Mouse (Mus musculus): ENCODE results near the gene Abhd5. TPM values are rescaled to one million over a fixed set of nuclear protein-coding genes. Genes with fewer than 3 reads are reported as not detected.

Abhd5 gene
- polyA plus RNA-seq, 1 experiment from 2014 or later = 28.1 TPM

DNA sequence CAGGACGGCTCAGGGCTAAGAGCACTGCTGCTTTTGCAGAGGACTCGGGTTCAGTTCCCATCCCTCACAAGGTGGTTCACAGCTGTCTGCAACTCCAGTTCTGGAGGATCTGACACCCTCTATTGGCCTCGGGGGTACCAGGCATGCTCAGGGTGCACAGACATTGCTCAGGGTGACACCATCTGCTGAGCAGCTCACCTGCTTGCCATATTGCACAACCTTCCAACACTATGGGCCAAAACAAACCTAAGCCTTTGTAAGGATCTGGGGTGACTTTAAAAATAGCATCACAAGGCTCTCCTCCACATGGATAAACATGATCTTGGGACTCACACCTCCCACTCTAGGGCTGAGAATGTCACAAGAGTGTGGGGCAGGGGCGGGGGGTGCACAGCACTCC is 30.8 kb upstream of the Abhd5 start:
- H3K36me3 ChIP-seq = no peaks in the 10 kb centered on the region
- H3K9ac ChIP-seq = no peak overlapping the region
- no peaks in the 10 kb centered on the region for H3K27me3 ChIP-seq
- H3K9me3 ChIP-seq = no peaks in the 10 kb centered on the region
- H3K27ac ChIP-seq = no peak overlapping the region
- H3K4me1 ChIP-seq = no peaks in the 10 kb centered on the region
- 82% methylated on average over 4 of the region's 4 CpGs for WGBS
- ATAC-seq (ENCODE audit: insufficient number of reproducible peaks, insufficient read depth, low FRiP score, low TSS enrichment) = no peak
- no peak overlapping the region for H3K4me2 ChIP-seq (replicated peaks)
- no peak overlapping the region for H3K4me3 ChIP-seq

DNA sequence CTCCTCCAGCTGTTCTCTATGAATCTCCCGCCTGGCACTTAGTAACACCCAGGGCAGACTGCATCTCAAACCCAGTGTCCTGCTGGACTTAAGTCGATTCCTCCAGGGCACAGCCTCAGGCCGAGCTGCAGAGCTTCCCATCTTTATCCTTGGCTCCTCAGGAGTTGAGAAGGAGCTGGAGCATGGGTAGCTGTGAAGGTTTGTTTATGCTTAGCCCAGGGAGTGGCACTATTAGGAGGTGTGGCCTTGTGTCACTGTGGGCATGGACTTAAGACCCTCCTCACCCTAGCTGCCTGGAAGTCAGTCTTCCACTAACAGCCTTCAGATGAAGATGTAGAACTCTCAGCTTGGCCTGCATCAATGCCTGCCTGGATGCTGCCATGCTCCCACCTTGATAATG is 29.1 kb upstream of the Abhd5 start:
- Histone ChIP-seq H3K9ac (no peak overlapping the region), H3K9me3 (no peaks in the 10 kb centered on the region), H3K36me3 (no peaks in the 10 kb centered on the region), H3K4me2 (replicated peaks) (no peak overlapping the region), H3K4me1 (no peaks in the 10 kb centered on the region), H3K27ac (no peak overlapping the region), H3K4me3 (no peak overlapping the region), H3K27me3 (no peaks in the 10 kb centered on the region)
- WGBS = 65% methylated on average over 3 of the region's 3 CpGs
- ATAC-seq (ENCODE audit: insufficient number of reproducible peaks, insufficient read depth, low FRiP score, low TSS enrichment) = no peak

DNA sequence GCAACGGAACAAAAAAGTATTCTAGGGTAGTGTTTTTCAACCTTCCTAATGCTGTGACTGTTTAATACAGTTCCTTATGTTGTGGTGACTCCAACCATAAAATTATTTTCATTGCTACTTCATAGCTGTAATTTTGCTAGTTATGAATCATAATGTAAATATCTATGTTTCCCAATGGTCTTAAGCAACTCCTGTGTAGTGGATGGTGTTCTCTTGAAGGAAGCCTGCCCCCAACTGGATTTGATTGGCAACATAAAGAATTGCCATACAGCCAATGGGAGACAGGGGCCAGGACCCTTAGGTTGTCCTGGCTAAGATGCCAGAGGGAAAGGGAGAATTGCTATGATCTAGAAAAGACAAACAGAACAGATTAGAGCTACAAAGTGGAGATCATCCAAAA is 25.4 kb upstream of the Abhd5 start:
- no peak for ATAC-seq (ENCODE audit: insufficient number of reproducible peaks, insufficient read depth, low FRiP score, low TSS enrichment)

DNA sequence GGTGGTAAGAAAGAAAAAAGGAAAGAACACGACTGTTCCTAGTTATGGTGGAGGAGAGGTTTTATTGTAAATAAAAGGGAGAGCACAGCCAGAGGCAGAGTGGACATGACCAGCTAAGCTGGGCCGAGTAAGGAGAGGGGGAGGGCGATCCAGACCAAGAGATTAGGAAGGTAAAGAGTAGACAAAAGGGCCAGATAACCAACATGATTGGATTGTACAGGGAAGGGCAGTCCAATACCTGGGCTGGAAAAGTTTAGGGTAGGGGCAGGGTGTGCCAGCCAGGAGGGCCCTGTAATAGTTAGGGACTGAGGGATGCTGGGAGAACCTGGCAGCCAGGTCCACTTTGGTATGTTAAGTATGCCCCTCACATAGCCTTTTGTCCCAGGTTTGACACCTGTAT is 23.2 kb upstream of the Abhd5 start:
- no peak for ATAC-seq (ENCODE audit: insufficient number of reproducible peaks, insufficient read depth, low FRiP score, low TSS enrichment)
- no peaks in the 10 kb centered on the region for H3K4me1 ChIP-seq
- 72% methylated on average over 3 of the region's 3 CpGs for WGBS
- no peaks in the 10 kb centered on the region for H3K27me3 ChIP-seq
- no peak overlapping the region for H3K4me2 ChIP-seq (replicated peaks)
- H3K9me3 ChIP-seq = no peaks in the 10 kb centered on the region
- no peak overlapping the region for H3K27ac ChIP-seq
- H3K9ac ChIP-seq = no peak overlapping the region
- no peak overlapping the region for H3K4me3 ChIP-seq
- no peaks in the 10 kb centered on the region for H3K36me3 ChIP-seq

More for the DNA sequence above, 25.4 kb upstream of the Abhd5 start:
- Histone ChIP-seq H3K36me3 (no peaks in the 10 kb centered on the region), H3K4me1 (no peaks in the 10 kb centered on the region), H3K9ac (no peak overlapping the region), H3K27ac (no peak overlapping the region), H3K4me2 (replicated peaks) (no peak overlapping the region), H3K4me3 (no peak overlapping the region), H3K9me3 (no peaks in the 10 kb centered on the region), H3K27me3 (no peaks in the 10 kb centered on the region)
- 96% methylated on average over 1 of the region's 1 CpGs for WGBS

DNA sequence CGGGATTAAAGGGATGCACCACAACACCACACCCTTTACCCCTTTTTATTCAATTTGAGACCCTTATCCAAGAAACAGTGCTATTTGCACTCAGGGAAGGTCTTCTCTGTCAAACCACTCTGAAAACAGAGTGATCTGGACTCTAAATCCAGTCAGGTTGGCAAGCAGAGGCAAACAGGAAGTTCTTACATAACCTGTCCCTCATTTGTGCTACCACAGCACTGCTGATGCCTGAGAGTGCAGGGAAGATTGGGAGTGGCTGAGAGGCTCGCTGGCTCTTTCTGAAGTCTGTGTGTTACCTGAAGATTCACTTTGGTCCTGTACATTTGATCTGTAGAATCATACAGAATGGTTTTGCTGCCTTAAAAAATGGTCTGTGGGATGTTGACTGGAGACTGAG is 14.7 kb upstream of the Abhd5 start:
- no peak for ATAC-seq (ENCODE audit: insufficient number of reproducible peaks, insufficient read depth, low FRiP score, low TSS enrichment)
- Histone ChIP-seq H3K27ac (no peak overlapping the region), H3K9ac (no peak overlapping the region), H3K4me1 (no peaks in the 10 kb centered on the region), H3K9me3 (no peaks in the 10 kb centered on the region), H3K27me3 (no peaks in the 10 kb centered on the region), H3K4me2 (replicated peaks) (no peak overlapping the region), H3K36me3 (no peaks in the 10 kb centered on the region), H3K4me3 (no peak overlapping the region)
- 70% methylated on average over 2 of the region's 2 CpGs for WGBS

DNA sequence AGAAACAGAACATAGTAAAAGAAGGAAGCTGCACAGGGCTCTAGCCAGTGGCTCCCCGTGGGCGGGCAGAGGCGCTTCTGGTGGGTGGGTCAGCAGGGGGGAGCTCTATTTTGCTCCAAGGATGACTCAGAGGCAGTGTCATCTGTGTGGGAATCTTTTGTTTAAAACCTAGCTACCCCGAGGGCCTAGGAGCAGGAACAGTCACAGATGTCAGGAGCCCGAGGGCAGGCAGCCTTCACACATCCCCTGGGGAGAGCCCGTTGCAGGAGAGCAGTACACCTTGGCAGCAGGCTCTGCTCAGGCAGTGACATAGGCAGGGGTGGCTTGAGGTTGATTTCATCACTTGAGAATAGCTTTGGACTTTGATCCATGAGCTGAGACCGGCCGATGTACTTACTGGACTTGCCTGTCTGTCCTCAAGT is 13.9 kb upstream of the Abhd5 start:
- Histone ChIP-seq H3K4me1 (no peaks in the 10 kb centered on the region), H3K27me3 (no peaks in the 10 kb centered on the region), H3K4me3 (no peak overlapping the region), H3K36me3 (no peaks in the 10 kb centered on the region), H3K27ac (no peak overlapping the region), H3K9me3 (no peaks in the 10 kb centered on the region), H3K4me2 (replicated peaks) (no peak overlapping the region), H3K9ac (no peak overlapping the region)
- ATAC-seq (ENCODE audit: insufficient number of reproducible peaks, insufficient read depth, low FRiP score, low TSS enrichment) = no peak
- WGBS = 36% methylated on average over 8 of the region's 8 CpGs

DNA sequence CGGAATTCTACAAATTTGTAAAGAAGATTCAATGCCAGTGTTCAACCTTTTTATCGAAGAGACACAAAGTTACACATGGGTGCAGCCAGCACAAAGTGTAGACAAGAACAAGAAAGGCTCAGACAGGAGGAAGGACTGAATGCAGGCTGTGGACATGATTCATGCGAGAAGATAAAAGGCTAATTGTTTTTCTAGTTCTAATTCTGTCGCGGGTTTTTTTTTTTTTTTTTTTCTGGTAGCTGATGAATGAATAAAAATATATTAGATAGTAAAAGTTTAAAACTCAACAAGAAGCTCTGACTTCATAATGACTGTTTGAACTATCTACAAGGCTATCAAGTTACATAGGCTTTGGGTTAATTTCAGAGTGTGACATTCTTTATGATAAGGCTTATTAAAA is 11.4 kb upstream of the Abhd5 start:
- no peaks in the 10 kb centered on the region for H3K4me1 ChIP-seq
- H3K36me3 ChIP-seq = no peaks in the 10 kb centered on the region
- no peak overlapping the region for H3K27ac ChIP-seq
- H3K4me2 ChIP-seq (replicated peaks) = no peak overlapping the region
- H3K9ac ChIP-seq = no peak overlapping the region
- no peak for ATAC-seq (ENCODE audit: insufficient number of reproducible peaks, insufficient read depth, low FRiP score, low TSS enrichment)
- H3K9me3 ChIP-seq = no peaks in the 10 kb centered on the region
- H3K27me3 ChIP-seq = no peaks in the 10 kb centered on the region
- no peak overlapping the region for H3K4me3 ChIP-seq
- 74% methylated on average over 5 of the region's 5 CpGs for WGBS

DNA sequence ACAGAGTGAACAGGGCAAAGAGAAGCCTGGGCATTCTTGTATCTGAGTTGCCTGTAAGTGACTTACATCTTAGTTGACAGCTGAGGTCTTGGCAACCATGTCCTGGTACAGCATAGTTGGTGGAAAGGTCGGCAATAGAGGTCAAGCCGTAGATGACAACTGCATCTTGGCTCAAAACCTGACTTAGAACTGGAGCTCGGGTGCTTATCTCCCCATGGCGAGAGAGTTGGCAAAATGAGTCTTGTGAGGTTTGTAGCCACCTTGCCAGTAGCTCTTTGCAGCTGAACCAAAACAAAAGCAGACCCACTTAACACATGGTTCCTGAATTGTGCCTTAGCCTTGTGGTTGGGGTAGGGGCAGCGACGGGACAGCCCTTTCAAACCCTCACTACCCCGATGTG is 8.0 kb upstream of the Abhd5 start:
- H3K4me2 ChIP-seq (replicated peaks) = no peak overlapping the region
- H3K36me3 ChIP-seq = no peaks in the 10 kb centered on the region
- H3K9me3 ChIP-seq = no peaks in the 10 kb centered on the region
- ATAC-seq (ENCODE audit: insufficient number of reproducible peaks, insufficient read depth, low FRiP score, low TSS enrichment) = no peak
- H3K4me3 ChIP-seq = no peak overlapping the region
- H3K9ac ChIP-seq = no peak overlapping the region
- H3K27ac ChIP-seq = no peak overlapping the region
- no peaks in the 10 kb centered on the region for H3K27me3 ChIP-seq
- 86% methylated on average over 7 of the region's 7 CpGs for WGBS
- H3K4me1 ChIP-seq = no peaks in the 10 kb centered on the region

DNA sequence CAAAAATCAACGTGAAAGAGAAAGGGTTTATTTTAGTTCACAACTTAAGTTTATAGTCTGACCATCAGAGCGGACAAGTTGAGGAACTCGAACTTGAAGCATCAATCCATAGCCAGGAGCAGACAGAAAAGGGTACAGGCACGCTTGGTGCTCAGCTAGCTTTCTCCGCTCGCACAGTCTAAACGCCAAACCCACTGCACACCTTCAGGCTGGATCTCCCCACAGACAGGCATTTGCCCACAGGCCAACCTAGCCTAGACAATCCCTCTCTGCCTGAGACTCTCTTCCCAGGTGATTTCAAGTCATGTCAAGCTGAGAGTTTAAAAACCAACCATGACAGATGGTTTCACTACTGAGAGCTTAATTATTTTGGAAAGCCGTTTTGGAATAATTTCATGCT is 6.8 kb upstream of the Abhd5 start:
- H3K4me2 ChIP-seq (replicated peaks) = no peak overlapping the region
- H3K4me3 ChIP-seq = no peak overlapping the region
- 83% methylated on average over 8 of the region's 8 CpGs for WGBS
- no peaks in the 10 kb centered on the region for H3K27me3 ChIP-seq
- no peaks in the 10 kb centered on the region for H3K9me3 ChIP-seq
- no peaks in the 10 kb centered on the region for H3K4me1 ChIP-seq
- no peak overlapping the region for H3K27ac ChIP-seq
- no peaks in the 10 kb centered on the region for H3K36me3 ChIP-seq
- no peak overlapping the region for H3K9ac ChIP-seq
- no peak for ATAC-seq (ENCODE audit: insufficient number of reproducible peaks, insufficient read depth, low FRiP score, low TSS enrichment)

DNA sequence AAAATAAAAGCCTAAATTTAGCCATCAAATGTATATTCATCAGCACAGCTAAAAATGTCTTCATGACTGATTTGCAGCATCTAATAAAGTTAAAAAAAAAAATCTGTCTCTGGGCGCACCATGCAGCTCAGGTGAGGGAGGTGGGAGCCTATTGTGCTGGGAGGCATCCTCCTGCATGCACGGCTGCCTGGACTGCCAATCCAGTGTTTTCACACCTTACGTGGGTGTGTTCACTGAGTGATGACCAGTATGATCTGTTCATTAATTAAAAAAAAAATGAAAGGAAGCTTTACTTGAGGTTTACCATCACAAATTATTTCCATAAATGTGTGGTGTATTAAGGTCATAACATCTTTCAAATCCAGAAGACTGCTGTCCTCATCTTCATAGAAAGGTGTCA is 6.1 kb upstream of the Abhd5 start:
- no peak overlapping the region for H3K27ac ChIP-seq

DNA sequence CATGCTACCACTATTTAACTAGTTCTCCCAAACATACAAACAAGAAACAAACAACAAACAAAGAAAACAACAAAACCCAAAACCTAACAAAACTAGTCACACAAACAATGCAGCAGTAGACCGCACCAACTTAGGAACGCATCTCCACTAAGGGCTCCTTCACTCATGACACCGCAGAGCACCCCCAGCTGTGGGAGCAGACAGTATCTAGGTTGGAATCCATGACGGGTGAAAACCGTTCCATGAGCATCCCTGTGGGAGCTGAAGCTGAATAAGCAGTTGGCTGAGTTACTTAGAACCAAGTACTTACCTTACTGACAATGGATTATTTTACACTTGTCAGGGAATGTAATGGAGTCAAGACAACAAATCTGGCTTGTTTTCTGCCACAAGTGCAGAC is 5.3 kb upstream of the Abhd5 start:
- Histone ChIP-seq H3K9me3 (no peaks in the 10 kb centered on the region), H3K9ac (no peak overlapping the region), H3K27me3 (no peaks in the 10 kb centered on the region), H3K4me1 (no peaks in the 10 kb centered on the region), H3K4me2 (replicated peaks) (no peak overlapping the region), H3K27ac (no peak overlapping the region), H3K4me3 (no peak overlapping the region), H3K36me3 (no peaks in the 10 kb centered on the region)
- no peak for ATAC-seq (ENCODE audit: insufficient number of reproducible peaks, insufficient read depth, low FRiP score, low TSS enrichment)
- WGBS = 80% methylated on average over 5 of the region's 5 CpGs

More for the DNA sequence above, 6.1 kb upstream of the Abhd5 start:
- WGBS = 75% methylated on average over 3 of the region's 3 CpGs
- ATAC-seq (ENCODE audit: insufficient number of reproducible peaks, insufficient read depth, low FRiP score, low TSS enrichment) = no peak
- Histone ChIP-seq H3K36me3 (no peaks in the 10 kb centered on the region), H3K27me3 (no peaks in the 10 kb centered on the region), H3K4me1 (no peaks in the 10 kb centered on the region), H3K9me3 (no peaks in the 10 kb centered on the region), H3K4me3 (no peak overlapping the region), H3K4me2 (replicated peaks) (no peak overlapping the region), H3K9ac (no peak overlapping the region)

DNA sequence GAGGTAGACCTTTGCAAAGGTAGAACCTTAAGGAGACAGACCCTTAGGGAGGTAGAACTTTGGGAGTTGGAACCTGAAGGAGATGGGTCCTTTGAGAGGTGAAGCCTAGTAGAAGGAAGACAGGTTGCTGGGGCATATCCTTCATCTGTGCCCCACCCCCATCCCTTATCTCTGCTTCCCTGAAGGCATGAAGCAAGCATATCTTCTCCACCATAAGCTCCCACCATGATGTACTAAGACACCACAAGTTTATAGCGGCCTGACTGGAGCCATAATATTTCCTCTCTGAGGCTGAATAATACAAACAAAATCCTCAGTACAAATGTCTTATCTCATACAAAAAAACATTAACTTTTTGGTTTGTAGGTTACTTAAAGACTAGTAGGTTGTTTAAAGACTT is 3.5 kb upstream of the Abhd5 start:
- Histone ChIP-seq H3K4me1 (no peaks in the 10 kb centered on the region), H3K9ac (no peak overlapping the region), H3K4me3 (no peak overlapping the region), H3K9me3 (no peaks in the 10 kb centered on the region), H3K4me2 (replicated peaks) (no peak overlapping the region), H3K36me3 (no peaks in the 10 kb centered on the region), H3K27ac (no peak overlapping the region), H3K27me3 (no peaks in the 10 kb centered on the region)
- no peak for ATAC-seq (ENCODE audit: insufficient number of reproducible peaks, insufficient read depth, low FRiP score, low TSS enrichment)
- WGBS = 87% methylated on average over 1 of the region's 1 CpGs

DNA sequence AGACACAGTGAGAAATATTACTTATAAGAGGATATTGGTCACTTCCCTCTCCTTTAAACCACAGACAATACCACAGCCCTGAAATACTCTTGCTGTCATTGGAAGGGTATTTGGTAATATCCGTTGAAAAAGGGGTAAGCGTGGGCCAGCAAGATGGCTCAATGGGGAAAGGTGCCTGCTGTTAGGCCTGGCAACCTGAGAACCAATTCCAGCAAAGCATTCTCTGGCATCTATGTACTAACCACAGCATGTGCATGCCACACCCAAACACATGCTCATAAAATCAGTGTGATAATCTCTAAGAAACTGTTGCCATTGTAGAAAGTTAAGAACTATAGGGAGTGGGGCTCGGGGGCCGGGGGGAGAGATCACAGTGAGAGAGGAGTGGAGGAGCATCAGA is 2.1 kb upstream of the Abhd5 start:
- H3K9me3 ChIP-seq = no peaks in the 10 kb centered on the region
- no peak overlapping the region for H3K4me2 ChIP-seq (replicated peaks)
- no peak overlapping the region for H3K27ac ChIP-seq
- H3K4me3 ChIP-seq = no peak overlapping the region
- H3K36me3 ChIP-seq = no peaks in the 10 kb centered on the region
- no peak overlapping the region for H3K9ac ChIP-seq
- no peaks in the 10 kb centered on the region for H3K27me3 ChIP-seq
- H3K4me1 ChIP-seq = no peaks in the 10 kb centered on the region
- ATAC-seq (ENCODE audit: insufficient number of reproducible peaks, insufficient read depth, low FRiP score, low TSS enrichment) = no peak
- WGBS = 85% methylated on average over 4 of the region's 4 CpGs
